Mouse (Mus musculus) MEL (cell line): Measurements from ENCODE around the gene Akt3.

Source experiments
- CTCF ChIP-seq, 3 experiments: IDR thresholded peaks in 2 of 3; conservative IDR thresholded peaks in 1 of 3; 2 replicates each; pipeline ENCODE4 v1.5.1; 2011 to 2012; ENCODE audit warnings: low read length in 3 of 3, low read depth in 2 of 3, mild to moderate bottlenecking in 2 of 3, improper control_type of control experiment in 1 of 3, inconsistent platforms in 1 of 3, mixed read lengths in 1 of 3, moderate library complexity in 1 of 3; ENCODE audit not compliant: control insufficient read depth in 1 of 3, insufficient read depth in 1 of 3, poor library complexity in 1 of 3, severe bottlenecking in 1 of 3
- ETS1 ChIP-seq: IDR thresholded peaks from 2 replicates; pipeline ENCODE4 v1.6.1; 2012; ENCODE audit warnings: low read depth, mild to moderate bottlenecking, inconsistent platforms, low read length, improper control_type of control experiment, moderate library complexity
- MXI1 ChIP-seq: IDR thresholded peaks from 2 replicates; pipeline ENCODE4 v1.6.1; 2011; ENCODE audit warnings: mild to moderate bottlenecking, low read depth, low read length, improper control_type of control experiment
- TAL1 ChIP-seq: IDR thresholded peaks from 2 replicates; pipeline ENCODE4 v1.6.1; 2012; ENCODE audit warnings: mild to moderate bottlenecking, inconsistent platforms, low read length, moderate library complexity, mixed read lengths

GRCm38 (mm10) chr1:176973356-176974088 lies 284.5 kb downstream of the Akt3 start:
- TF ChIP-seq TAL1 (no peak), MXI1 (no peak), CTCF (IDR thresholded peaks at IDR 0.05 in 2 of 3, conservative IDR thresholded peaks at IDR 0.05 in 1 of 3; ENCODE audit: control insufficient read depth in 1 of 3, insufficient read depth in 1 of 3, low read depth in 2 of 3, low read length in 3 of 3, poor library complexity in 1 of 3, severe bottlenecking in 1 of 3) (no peak), ETS1 (no peak)
